Mouse (Mus musculus) retina, postnatal 7 days (tissue): ENCODE results near the gene Egfem1.

Source experiments
- DNase-seq: peaks from one replicate; pipeline ENCODE4 v3.0.0-alpha.2; 2012; ENCODE audit warnings: low read depth, low spot score

Gene Egfem1

DNA sequence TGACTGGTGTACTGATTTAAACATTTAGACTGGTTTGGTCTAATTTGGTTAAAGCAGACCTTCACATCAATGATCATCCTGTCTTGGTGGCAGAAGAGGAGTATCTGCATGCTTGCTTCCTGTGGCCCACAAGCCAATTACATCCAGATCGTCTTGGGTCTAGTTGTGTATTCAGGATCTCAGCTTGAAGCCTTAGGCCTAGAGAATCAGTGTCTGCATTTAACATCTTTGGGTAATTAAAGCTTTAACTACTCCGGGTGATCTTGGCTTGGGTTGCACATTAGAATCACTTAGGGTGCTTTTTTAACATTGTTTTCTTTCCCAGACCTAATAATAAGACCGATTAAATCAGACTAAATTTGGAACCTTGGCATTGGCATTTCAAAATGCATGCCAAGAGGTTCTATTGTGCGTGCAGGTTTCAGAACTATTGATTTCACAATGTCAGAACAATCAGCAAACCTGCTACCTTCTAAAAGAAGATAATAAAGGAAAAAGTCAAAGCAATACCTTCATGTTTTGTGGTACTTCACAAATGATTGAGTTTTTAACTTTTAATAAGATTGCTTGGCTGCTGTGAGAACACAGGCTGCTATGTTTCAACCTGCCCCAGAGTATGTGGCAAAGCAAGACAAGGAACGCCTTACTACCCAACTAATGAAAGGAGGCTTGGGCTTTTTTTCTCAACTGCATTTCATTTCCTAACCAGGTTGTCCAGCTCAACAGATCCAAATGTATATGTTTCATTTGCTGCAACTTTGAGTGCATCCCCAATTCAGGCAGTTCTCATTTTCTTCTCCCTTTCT, 496.4 kb downstream of the Egfem1 start:
- DNase-seq: no peak

DNA sequence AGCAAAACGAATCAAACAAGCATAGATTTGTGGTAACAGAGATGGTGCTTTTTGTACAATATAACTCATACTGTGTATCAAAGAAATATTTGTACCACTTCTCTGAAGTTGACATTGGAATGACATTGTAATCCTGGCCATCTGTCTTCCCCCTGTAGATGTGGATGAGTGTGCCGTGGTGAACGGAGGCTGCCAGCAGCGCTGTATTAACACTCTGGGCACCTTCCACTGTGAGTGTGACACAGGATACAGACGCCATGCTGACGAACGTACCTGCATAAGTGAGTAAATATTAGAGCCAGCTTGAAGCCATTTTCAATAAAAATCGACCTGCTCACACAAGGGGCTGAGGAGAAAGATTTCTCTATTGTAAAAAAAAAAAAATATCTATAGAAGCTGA, 500.9 kb downstream of the Egfem1 start:
- no peak for DNase-seq

DNA sequence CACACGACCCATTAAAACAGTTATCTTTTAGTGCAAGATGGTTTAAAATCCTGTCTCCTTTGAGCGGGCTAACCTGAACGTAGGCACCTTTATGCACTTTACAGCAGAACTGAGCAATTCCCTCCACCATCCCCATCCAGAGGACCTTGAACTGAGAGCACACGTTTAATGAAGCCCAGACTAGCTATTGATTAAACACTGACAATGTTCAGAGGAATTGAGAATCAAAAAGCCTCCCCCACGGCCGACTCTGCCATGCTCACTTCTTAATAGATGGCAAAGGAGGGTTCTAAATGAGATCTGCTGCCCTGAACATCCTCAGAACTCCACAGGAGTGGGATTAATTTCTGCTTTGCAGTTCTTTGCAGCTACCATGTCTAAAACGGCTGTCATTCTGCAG, 520.3 kb downstream of the Egfem1 start:
- no peak for DNase-seq

DNA sequence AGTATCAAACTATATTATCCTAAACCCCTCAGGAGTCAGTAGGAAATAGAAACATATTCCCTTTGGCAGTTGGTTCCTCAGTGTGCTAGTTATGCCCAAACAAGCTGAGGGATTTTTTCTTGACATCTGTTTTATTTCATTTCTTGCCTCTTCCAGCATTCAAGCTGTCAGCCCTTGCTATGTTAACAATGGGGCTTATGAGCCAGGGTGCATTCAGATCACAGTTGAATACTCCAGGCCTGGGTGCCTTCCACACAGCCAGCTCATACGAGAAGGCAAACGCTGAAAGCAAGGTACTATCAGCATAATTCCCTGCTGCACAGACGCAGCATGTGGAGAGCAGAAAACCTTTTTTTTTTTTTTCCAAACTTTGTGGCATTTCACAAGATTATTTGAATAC, 526.9 kb downstream of the Egfem1 start:
- no peak for DNase-seq

DNA sequence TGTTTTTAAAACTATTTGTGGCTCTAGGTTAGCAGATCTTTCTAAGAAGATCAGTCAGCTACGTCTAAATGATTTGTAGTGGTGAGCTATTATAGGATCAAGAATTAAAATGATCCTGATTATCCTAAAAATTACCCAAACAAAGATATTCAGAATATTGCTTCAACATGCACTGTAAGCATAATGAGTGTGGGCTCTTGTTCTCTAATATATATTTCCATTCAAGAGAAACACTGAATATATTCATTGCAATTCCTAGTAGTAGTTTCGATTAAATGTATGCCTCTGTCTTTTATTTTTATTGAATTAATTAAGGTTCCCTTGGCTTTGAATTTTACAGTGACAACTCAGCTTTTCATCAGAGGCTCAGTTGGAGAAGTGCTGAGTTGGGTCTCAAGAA, 527.4 kb downstream of the Egfem1 start:
- DNase-seq: no peak

DNA sequence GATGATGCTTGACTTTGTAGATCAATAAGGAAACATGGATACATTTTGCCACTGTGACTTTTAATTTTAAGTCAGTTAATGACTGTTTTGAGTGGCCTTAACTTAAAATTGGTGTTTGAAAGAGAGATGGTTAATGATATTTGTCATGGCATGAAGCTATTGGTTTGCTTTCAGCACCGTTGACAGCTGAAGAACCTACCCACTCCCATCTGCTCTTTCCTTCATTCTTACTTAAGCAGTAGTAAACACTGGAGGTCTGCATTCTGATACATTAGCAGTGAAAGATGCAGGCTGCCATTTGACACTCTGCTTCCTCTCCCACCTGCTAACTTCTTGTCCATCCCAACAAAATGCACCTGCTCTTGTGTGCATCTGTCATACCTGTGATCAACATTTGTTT, 537.8 kb downstream of the Egfem1 start:
- DNase-seq: no peak

DNA sequence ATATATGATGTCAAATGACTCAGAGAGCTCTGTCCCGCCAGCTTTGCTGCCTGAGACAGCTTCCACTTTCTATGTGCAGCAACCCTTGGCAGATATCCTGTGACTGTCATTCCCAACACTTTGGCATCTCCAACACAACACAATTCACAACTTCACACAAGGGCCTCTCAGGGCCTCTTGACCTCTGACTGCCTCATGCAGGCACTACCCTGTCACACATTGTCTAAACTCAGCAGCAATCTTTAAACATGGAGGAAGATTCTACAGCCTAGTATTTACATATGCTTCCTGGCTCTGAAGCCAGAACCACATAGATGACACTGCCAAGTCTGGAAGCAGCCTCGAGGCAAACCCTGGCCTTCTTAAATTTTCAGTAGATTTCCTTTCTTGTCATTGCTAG, 558.0 kb downstream of the Egfem1 start:
- DNase-seq: no peak

DNA sequence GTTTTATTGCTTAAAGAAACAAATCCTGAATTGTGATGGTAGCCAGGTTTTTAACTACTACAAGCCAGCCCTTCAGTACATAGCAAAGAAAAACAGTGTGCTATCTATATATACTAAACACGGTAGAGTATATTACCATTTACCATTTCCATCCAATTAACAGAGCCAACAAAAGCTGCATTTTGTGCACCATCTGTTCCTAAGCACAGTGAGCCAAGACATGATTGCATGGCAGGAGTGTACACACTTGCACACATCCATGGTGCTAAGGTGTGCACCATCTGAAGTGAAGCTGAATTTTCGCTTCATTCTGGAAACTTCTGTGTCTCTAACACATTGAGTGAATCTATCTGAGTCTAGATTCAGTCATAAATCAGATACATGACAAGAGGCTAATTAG, 585.0 kb downstream of the Egfem1 start:
- DNase-seq: no peak

DNA sequence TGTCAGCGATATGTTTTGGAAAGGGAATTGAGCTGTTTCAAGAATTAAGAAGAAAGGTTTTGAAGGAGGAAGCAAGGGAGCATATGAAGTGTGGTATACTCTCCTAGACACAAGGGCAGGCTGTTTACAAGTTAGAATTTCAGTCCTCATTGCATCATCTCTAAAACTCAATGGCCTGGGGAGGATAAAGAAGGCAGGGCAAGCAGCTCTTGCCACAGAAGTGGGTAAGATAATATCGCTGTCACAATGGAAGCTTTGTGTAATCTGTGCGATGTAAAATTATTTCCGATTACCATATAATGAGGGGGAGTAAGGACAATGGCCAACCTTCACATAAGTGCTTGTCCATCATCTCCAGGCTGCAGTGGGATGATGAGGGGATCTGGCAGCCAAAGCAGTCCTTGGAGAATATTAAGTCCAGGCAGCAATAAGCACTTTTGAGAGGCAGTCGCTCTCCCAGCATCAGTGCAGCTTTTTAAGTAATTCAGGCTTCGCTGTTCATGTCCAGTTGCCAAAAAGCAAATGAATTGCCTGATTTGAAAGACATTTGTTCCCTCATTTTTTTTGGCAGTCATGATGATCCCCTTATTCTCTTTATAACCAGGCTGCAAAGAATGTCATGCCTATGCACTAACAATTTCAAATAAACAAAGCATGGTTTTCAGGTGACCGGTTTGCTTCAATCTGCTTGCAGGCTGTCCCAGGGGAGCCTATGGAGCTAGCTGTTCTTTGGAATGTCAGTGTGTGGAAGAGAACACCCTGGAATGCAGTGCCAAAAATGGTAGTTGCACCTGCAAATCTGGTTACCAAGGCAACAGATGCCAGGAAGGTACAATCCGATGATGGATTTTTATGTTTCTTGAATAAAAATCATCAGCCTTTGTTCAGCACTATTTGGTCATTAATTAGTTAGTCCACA, 607.8 kb downstream of the Egfem1 start:
- DNase-seq: no peak

DNA sequence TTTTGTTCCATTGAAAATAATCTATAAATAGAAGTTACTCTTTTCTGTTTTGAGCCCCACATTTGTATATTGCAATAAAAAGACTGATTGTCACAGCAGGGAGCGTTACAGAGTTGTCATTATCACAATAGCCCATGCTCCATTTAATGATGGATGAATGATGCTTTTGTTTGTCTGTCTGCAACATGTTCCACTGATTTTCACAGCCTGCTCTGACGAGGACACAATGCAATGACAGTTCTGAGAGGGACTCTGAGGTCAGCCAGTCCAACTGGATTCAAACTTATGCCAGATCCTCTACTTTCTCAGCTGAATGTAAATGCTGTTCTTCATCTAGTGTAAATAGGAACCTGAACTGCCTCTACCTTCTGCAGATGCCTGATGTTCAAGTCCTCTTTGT, 619.3 kb downstream of the Egfem1 start:
- DNase-seq: peak; percentile 4

DNA sequence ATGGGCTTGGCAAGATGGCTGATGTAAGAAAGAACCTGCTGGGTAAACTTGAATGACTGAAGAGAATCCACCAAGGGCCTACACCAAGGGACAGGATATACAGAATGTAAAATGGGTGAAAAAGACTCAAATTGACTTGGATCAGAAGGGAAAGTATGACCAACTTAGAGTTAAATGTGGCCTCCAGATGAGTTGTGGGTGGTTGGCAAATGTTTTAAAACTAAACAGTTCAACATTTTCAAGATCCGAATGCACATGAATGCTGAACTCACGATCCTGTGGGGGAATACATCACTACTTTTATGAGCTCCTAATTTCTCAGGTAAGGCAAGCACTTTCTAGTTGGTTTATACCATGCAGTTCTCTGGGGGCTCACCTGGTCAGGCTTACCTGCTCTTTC, 625.0 kb downstream of the Egfem1 start:
- no peak for DNase-seq

DNA sequence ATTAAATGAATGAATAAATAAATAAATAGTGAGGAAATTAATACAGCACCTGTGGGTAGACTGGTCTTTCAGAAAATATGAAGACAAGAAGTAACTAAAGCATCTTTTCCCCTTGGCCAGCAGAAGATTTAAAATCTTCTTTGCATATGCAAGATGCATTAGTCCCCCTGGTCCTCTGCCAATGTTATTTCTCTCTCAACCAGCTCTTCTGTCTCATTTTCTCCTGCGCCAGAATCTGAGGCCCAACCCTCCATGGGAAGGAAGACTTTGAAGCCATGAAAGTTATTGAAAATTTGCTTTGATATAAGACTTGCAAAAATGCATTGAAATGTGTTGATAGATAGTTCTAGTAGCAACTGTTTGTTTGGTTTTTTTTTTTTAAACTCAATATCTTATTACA, 625.6 kb downstream of the Egfem1 start:
- no peak for DNase-seq

DNA sequence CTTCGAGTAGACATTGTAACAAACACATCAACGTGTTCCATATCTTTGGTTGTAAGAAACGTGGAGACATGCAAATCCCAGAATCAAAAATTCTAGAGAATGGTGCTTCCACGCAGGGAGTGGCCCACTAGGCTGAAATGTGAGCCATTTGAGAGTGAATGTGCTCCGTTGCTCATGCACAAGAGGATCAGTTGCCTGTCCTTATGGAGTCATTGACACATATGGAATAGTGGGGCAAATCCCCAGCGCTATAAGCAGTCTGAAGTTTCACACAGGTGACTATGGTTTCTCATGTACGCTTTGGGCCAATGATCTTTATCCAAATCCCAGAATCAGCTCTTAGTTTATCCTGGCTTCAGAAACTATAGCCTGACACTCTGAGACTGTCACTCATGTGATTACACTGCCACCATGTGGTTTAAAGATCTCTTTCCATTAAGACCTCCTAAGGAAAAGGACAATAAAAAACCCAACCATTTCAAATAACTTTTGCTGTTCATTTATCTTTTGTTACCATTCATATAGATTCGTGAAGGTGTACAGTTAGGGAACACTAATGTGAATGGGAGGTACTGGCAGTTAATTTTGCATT, 644.6 kb downstream of the Egfem1 start:
- DNase-seq: no peak

DNA sequence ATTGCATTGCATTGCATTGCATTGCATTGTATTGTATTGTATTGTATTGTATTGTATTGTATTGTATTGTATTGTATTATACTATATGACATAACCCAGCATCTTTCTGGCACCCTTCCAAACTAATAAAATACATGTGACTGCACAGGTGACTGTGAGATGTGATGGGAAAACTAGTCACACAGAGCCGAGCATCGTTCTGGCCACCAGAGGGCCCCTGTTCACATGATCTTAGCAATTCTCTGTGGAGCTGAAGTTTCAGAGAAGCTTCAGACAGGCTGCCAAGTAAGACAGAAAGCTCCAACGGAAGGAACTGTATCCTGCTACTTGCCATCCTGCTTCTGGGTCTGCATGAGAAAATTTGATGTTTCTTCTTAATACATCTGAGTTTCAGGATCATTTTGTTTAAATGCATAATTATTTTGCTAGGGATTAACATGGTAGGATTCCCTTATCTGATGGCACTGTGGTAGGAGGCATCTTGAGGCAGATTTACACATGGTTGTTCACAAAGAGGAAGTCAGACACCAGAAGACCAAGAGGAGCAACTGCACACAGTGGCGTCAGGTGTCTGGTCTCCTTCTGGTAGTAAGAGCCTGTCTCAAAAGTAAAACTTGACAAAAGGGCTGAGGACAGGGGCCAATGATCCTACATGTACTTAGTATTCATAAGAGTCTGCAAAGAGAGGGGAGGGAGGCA, 648.4 kb downstream of the Egfem1 start:
- DNase-seq: no peak

DNA sequence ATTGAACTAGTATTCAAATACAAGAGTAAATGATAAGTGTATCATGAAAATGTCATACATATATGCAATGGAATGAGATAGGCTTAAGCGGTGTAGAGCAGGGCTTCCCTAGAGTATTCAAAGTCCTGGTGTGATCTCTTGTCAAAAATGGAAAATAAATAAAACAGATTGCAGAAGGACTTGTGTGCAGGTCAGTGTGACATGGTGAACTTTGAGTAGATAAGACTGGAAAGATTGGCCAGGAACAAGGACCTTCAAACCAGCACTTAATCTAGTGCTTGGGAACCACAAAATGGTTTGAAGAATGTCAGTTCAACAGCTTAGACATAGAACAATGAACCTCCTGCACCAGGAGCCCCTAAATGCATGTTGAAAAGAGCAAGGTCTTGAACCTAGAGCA, 649.7 kb downstream of the Egfem1 start:
- no peak for DNase-seq

DNA sequence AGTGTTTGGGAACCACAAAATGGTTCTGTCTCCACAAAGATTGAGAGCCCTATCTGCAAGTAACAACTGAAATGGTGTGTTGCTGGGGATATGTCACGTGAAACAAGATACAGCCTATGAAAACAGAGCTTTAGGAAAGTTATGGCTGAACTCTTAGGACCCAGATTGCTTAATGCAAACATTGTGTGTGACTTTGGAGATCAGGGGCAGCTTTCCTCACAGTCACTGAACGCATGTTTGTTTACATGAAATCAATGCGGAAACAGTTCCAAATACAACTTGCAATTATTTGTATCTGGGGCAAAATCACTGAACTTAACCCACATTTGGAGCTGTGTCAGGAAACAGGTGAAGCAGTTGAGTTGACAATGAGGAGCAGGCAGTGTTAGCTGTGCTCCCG, 650.8 kb downstream of the Egfem1 start:
- no peak for DNase-seq

DNA sequence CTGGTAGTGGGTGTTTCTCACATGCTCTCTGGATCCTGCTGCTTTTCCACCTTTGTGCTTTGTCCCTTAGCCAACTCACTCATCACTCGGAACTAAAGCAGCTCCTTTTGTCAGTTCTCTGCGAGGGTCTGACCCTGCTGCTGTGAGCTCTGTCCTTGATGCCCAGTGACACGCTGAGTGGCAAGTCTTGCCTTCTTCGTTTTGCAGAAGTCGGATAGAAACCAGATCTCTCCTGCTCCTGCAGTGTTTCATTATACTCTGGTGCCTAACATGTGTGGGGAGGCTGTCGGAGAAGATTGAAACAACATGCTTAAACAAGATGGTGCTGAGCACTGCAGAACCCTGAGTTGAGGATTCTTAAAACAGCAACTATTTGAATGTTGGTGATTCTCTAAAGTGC, 652.4 kb downstream of the Egfem1 start:
- no peak for DNase-seq

DNA sequence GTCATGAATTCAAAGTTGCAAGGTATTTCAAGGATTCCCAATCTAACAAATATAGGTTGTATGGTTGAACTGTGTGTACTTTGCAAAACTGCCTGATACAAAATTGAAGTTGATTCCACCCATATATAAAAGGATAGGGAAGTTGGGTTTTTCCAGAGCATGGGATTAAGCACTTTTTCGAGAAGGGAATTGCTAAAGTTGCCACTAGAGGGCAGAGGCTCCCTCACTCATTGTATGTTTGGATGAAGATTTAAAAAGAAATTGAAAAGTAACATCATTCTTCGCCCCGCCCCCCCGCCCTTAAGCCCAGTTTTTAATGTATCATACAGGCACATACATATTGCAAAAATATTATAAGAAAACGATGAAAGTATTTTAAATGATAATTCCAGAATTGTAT, 657.5 kb downstream of the Egfem1 start:
- no peak for DNase-seq
